Mouse (Mus musculus): ENCODE results near the gene Scn5a. TPM values are rescaled to one million over a fixed set of nuclear protein-coding genes. Genes with fewer than 3 reads are reported as not detected.

Scn5a gene
- total RNA-seq, 2 experiments from 2014 or later = 0.06 to 0.07 TPM

DNA sequence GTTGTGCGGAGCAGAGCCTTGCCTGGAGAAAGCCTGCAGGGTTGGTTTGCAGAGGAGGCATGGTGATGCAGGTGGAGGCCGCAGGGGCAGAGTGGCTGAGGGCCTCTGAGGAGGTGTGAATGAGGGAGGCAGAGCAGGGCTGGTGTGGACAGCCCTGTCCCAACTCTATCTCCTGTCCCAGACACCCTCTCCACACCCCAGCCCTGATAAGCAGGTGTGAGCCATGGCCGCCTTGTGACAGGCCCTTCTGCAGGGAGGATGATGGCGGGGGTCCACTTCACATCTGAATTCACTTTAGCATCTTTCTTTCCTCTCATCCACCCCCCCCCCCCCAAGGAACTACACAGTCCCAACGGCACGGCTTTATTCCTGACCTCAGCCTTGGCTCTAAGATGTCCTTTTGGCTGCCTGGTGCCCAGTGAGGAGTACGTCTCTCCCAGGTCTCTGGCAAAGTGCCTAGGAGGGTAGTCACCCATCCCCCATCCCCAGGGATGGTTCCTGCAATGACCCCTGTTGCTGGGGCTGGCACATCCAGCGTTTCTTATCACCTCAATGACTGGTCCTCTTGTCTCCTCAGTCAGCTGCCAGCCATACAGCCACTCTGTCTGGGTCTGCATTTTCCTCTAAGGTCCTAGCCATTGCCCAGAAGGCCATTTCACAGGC, 109.0 kb downstream of the Scn5a start:
- no peak for DNase-seq (ENCODE audit: low spot score in 2 of 2)

DNA sequence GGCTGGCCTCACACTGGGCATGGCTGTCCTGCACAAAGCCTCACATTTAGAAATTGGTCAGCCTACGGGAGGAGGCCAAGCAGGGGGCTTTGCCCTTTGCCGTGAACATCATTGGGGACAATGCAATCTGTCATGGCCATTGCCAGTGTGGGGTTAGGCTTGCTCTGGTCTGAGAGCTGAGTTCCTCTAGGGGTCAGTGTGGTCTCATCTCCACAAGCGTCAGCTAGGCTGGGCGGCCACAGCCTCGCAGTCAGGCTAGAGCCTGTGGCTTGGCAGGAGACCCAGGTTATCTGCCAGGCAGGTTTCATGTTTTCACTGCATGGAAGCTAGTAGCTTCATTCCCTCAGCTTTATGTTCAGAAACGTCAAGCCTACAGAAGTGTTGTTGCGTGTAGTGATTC, 113.2 kb downstream of the Scn5a start:
- DNase-seq (ENCODE audit: low spot score in 2 of 2) = no peak

DNA sequence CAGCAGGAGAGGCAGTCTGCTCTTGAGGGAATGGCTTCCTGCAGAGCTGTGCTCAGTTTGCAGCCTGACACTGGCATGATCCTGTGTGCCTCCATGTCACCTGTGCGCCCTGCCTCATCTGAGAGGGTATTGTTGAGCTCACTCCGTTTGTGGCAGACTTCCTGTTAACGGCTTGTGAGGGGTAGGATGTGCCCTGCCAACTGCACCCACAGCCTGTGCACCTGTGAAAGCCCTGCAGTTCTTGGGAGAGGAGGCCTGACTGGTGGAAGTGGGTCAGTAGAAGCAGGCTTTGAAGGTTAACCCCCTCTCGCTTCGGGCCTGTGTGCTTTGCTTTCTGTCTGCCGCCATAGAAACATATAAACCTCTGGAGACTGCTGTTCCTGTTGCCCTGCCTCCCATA, 113.8 kb downstream of the Scn5a start:
- no peak for DNase-seq (ENCODE audit: low spot score in 2 of 2)

DNA sequence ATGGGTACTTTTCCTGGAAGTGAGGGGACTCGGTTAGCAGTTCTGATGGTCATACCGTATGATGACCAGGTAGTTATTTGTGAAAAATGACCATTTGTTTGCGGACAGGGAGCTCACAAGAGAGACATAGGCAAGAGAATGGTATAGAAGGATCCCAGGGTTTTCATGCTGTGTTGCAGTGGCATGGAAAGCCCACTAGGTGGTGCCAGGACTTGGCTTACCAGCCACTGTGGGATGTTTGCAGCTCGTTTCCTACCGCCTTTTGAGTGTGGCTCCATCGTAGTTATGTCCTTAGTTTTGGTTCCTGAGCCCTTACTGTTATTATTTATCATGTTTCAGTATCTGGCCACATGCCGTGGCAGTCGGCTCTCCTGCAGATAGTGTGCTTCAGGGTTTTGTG, 118.4 kb downstream of the Scn5a start:
- peak; percentile 31 to 49 for DNase-seq (ENCODE audit: low spot score in 2 of 2)

- DNase-seq (ENCODE audit: low spot score in 2 of 2) = no peak
These were observed 121.7 kb downstream of the Scn5a start for GRCm38 (mm10) chr9:119457122-119457521.

DNA sequence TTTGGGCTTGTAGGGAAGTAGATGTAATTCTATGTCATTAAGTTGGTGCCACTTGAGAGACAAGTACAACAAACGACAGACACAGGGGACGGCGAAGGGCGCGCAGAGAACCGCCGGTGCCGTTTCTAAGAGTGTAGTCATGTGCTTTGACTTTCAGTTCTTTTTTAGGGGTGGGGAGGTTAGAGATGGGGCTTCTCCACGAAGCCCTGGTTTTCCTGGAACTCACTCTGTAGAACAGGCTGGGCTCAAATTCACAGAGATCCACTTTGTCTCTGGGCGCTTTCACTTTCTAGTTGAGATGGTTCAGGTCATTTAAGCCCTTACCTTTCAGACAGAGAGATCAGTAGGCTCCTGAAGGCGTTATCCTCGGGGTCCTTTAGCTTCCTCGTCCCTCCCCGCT, 122.8 kb downstream of the Scn5a start:
- DNase-seq (ENCODE audit: low spot score in 2 of 2) = no peak

GRCm38 (mm10) chr9:119445737-119446136, 133.1 kb downstream of the Scn5a start:
- DNase-seq (ENCODE audit: low spot score in 2 of 2) = no peak

GRCm38 (mm10) chr9:119444738-119445429, 133.9 kb downstream of the Scn5a start, which contains the start of gene Exog:
Gene Exog (plus strand): TSS chr9:119444943.
- peak; percentile 99 for DNase-seq (ENCODE audit: low spot score in 2 of 2)

- no peak for DNase-seq (ENCODE audit: low spot score in 2 of 2)
These were observed 140.3 kb downstream of the Scn5a start for GRCm38 (mm10) chr9:119438498-119439000.

GRCm38 (mm10) chr9:119438065-119438464, 140.8 kb downstream of the Scn5a start:
- no peak for DNase-seq (ENCODE audit: low spot score in 2 of 2)

DNA sequence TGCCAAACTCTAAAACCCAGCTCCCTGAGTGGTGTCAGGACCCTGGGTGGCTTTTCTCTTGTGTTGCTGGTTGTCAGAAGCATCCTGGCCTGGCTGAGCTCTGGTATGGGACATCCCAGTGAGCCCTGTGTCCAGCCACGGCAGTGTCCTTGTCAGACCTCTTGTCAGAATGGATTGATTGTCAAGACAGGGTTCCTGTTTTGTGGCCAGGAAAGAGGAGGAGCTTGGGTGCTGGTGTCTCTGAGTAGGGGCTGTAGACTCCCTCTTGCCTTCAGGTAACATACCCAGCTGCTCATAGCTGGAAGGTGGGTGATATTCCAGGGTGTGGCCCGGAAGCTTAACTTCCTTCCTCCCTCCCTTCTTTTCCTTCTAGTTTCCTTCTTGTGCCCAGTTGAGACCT, 143.0 kb downstream of the Scn5a start:
- no peak for DNase-seq (ENCODE audit: low spot score in 2 of 2)

Other genes starting within 250 kb of the Scn5a start
- gene Acaa1a, start 239.3 kb downstream of the Scn5a start, total RNA-seq (2021) = 100 to 1,000 TPM; 119 to 124 TPM
- 10 to 100 TPM; 28.0 to 30.3 TPM for gene Myd88, start 237.6 kb downstream of the Scn5a start, total RNA-seq (2021)
- 1 to 10 TPM; 1.1 TPM for gene Xylb, start 221.6 kb downstream of the Scn5a start, total RNA-seq (2021)
- not detected for gene Slc22a14, start 213.5 kb downstream of the Scn5a start, total RNA-seq (2021)
- gene Acvr2b, start 176.9 kb downstream of the Scn5a start, total RNA-seq (2021) = 1 to 10 TPM; 4.8 to 5.0 TPM
- 1 to 10 TPM; 2.9 to 4.0 TPM for gene Exog, start 134.1 kb downstream of the Scn5a start, total RNA-seq (2021)
- not detected for gene Scn10a, start 140.3 kb upstream of the Scn5a start, total RNA-seq (2021)
- not detected for gene Scn11a, start 246.4 kb upstream of the Scn5a start, total RNA-seq (2021)

Measured in adrenal gland, adult 18-20 months (tissue).